Mouse (Mus musculus): Measurements from ENCODE around the gene Wdhd1. TPM values are rescaled to one million over a fixed set of nuclear protein-coding genes. Genes with fewer than 3 reads are reported as not detected.

Wdhd1 gene
- total RNA-seq (2023): 18.6 and 37.1 TPM in 2 replicates

DNA sequence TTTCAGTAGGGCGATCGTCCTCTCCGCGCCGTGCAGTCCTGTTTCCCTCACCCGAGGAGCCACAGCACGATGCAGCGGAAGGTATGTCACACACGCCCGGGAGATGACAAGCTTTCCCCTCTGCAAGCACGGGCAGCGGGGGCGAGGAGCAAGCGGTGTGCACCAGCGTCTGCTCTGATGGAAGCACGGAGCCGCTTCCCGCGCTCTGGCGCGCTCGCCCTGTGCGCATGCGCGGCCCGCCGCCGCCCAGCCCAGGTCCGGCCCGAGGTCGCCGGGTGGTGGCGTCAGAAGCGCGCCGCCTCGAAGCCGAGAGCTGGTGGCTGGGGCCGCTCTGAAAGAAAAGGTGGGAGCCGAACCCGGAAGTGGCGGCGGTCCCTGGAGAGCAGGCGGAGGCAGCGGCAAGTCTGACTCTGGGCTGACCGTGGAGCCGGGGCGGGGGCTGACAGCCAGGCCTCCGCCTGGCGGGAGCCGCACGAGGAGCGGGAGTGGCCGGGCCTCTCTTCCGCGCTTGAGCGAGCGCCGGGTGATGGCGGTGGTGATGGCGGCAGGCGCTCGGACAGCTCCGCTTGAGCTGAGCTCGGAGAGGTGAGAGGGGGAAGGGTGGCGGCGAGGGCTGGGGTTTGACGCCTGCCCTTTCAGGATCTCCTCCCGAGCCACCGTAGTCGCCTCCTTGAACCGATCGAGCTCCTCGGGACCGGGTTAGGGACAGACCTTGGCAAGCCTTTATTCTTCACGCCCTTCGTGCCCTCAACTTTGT, at the start of gene Wdhd1, which contains the start of gene Socs4:
TSS of gene Wdhd1 (minus strand) at position 221 of the 757 bp plus-strand sequence.
TSS of gene Socs4 (plus strand) at position 295 of the 757 bp plus-strand sequence.

DNA sequence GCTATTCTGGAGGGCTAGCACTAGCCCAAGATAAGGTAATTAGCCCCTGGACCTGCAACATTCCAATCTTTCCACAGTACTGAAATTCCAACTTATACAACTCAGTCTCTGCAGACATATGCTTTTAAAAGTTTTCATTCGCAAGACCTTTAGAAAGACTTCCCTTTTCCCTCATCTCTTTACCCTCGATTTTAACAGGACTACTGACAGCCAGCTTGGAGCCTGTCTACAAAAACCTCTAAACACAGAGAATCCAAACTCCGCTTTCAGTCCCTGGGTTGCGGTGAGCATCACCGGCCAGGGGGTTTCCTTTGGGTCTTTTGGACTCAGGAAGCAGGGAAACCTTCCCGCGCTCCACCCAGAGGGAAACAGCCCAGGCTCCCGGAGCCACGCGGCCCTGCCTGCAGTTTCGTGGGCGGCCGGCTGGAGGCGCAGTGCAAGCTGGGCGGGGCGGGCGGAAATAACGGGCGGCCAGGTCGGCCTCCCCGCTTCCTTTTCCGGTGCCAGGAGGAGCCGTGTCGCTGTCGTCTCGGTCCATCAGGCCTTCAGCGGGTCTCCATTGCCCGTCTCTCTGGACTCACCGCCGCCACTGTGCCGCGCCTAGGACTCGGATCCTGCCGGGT, 21.2 kb upstream of the Wdhd1 start, which contains the start of gene Mapk1ip1l:
TSS of gene Mapk1ip1l (plus strand) at position 482 of the 623 bp plus-strand sequence.

Other genes with a start within 250 kb of the Wdhd1 start
- gene Gch1, start 87.4 kb downstream of the Wdhd1 start, total RNA-seq (2023): 20.8 and 28.9 TPM in 2 replicates
- gene Socs4, start 74 bp upstream of the Wdhd1 start, total RNA-seq (2023): 10.0 and 12.1 TPM in 2 replicates
- gene Mapk1ip1l, start 21.4 kb upstream of the Wdhd1 start, total RNA-seq (2023): 119 and 140 TPM in 2 replicates
- gene Lgals3, start 90.9 kb upstream of the Wdhd1 start, total RNA-seq (2023): 482 and 610 TPM in 2 replicates
- 48.0 and 51.5 TPM in 2 replicates for gene Dlgap5, start 141.6 kb upstream of the Wdhd1 start, total RNA-seq (2023)
- 28.7 and 29.6 TPM in 2 replicates for gene Fbxo34, start 173.6 kb upstream of the Wdhd1 start, total RNA-seq (2023)